10 mouse cellular contexts compared by ENCODE assay signal in the genomic region with DNA sequence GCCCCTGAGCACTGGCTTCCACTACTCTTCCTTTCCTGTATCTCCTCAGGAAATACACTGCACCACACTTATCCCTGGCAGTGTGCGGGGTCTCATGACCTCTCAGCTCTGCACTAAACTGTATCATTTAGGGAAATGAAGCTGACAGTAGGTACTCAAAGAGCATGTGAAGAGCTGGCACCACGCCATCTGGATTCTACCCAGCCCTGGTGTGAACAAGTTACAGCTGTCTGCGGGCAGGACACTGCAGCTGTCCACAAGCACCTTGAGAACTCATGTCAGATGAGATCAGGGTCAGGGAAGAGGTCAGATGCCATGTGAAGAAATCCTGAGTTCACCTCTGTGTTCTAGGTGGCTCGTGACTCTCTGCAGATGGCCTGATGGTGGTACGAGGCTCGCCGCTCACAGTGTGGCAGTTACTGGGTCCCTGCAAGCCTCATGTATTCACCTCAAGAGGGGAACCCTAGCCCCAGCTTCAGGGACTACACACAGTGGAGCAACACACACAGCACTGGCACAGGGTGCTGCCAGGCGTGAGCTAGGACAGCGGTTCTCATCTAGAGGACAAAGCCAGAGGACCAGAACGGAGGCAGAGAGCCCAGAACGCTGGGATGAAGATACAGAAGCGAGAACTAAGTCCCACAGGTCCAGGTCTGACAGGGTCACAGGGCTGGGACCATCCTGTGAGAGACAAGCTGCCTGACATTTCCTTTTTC. TPM values are rescaled to one million over a fixed set of nuclear protein-coding genes. Genes with fewer than 3 reads are reported as not detected.
DNase-seq lines count a peak whose midpoint lies in the region; ATAC-seq and TF ChIP-seq lines count a peak whose summit lies in the region.
"Had no signal": no experiment of that assay in that cellular context is flagged by ENCODE, and none has a peak within 500 bp of the region (broad histone marks: within the 10 kb centered on the region; RNA-seq: fewer than 3 reads in every experiment).

No protein-coding gene starts in this region.

- H3K36me3 ChIP-seq in hindbrain, postnatal 0 days (ENCODE audit: insufficient read depth, low read length): no peaks in the 10 kb centered on the region; the same call in 1 of the 2 replicates
- H3K36me3 ChIP-seq in hindbrain, embryonic 10.5 days: peaks cover 62% of the 10 kb centered on the region
- H3K36me3 ChIP-seq in heart, embryonic 15.5 days: no peaks in the 10 kb centered on the region
- H3K36me3 ChIP-seq in midbrain, embryonic 14.5 days (ENCODE audit: control insufficient read depth, insufficient read depth, low read length): peaks cover 24% of the 10 kb centered on the region

- no peak for ATAC-seq in hindbrain, postnatal 0 days
- peak; percentile 8; the same call in 1 of the 2 replicates for ATAC-seq in heart, embryonic 15.5 days (replicated peaks; ENCODE audit: insufficient number of reproducible peaks, insufficient read depth, low FRiP score, low read depth)
- ATAC-seq in midbrain, embryonic 14.5 days (ENCODE audit: low FRiP score, low TSS enrichment): no peak
- ATAC-seq in monocyte, adult 5-6 weeks (replicated peaks; ENCODE audit: insufficient number of reproducible peaks, low FRiP score, low TSS enrichment, poor library complexity, severe bottlenecking): no peak
- no peak for ATAC-seq in frontal cortex, adult (ENCODE audit: low TSS enrichment)

- no peak overlapping the region for H3K9ac ChIP-seq in hindbrain, postnatal 0 days (replicated peaks; ENCODE audit: low read length)
- no peak overlapping the region for H3K9ac ChIP-seq in heart, embryonic 15.5 days
- H3K9ac ChIP-seq in midbrain, embryonic 14.5 days (replicated peaks; ENCODE audit: low read length): no peak overlapping the region
- H3K9ac ChIP-seq: limb, embryonic 15.5 days had no signal

- H3K9me3 ChIP-seq in hindbrain, postnatal 0 days (ENCODE audit: low read length): no peaks in the 10 kb centered on the region
- no peaks in the 10 kb centered on the region for H3K9me3 ChIP-seq in hindbrain, embryonic 10.5 days
- no peaks in the 10 kb centered on the region for H3K9me3 ChIP-seq in heart, embryonic 15.5 days (replicated peaks)
- H3K9me3 ChIP-seq in midbrain, embryonic 14.5 days (ENCODE audit: control insufficient read depth, low read length): no peaks in the 10 kb centered on the region
- H3K9me3 ChIP-seq: limb, embryonic 15.5 days had no signal

- WGBS in hindbrain, postnatal 0 days: 77% methylated on average over 12 of the region's 12 CpGs
- 90% methylated on average over 12 of the region's 12 CpGs for WGBS in hindbrain, embryonic 10.5 days
- WGBS in heart, embryonic 15.5 days: 57% methylated on average over 12 of the region's 12 CpGs
- 92% methylated on average over 12 of the region's 12 CpGs for WGBS in midbrain, embryonic 14.5 days

- no peaks in the 10 kb centered on the region for H3K27me3 ChIP-seq in hindbrain, postnatal 0 days (ENCODE audit: insufficient read depth, low read length)
- H3K27me3 ChIP-seq in hindbrain, embryonic 10.5 days (ENCODE audit: insufficient read depth, poor library complexity, severe bottlenecking): no peaks in the 10 kb centered on the region
- H3K27me3 ChIP-seq in heart, embryonic 15.5 days: no peaks in the 10 kb centered on the region
- no peaks in the 10 kb centered on the region for H3K27me3 ChIP-seq in midbrain, embryonic 14.5 days (ENCODE audit: control insufficient read depth, insufficient read depth, low read length)
- H3K27me3 ChIP-seq: limb, embryonic 15.5 days had no signal

- TF ChIP-seq CTCF in hindbrain, postnatal 0 days (IDR thresholded peaks at IDR 0.05; ENCODE audit: low read depth): no peak

- H3K4me1 ChIP-seq in hindbrain, postnatal 0 days (ENCODE audit: insufficient read depth, low read length): peaks cover 24% of the 10 kb centered on the region
- H3K4me1 ChIP-seq in hindbrain, embryonic 10.5 days (replicated peaks): peaks cover 25% of the 10 kb centered on the region
- peaks cover 54% of the 10 kb centered on the region for H3K4me1 ChIP-seq in heart, embryonic 15.5 days (replicated peaks)
- peaks cover 3% of the 10 kb centered on the region; the same call in 1 of the 2 replicates for H3K4me1 ChIP-seq in midbrain, embryonic 14.5 days (ENCODE audit: control insufficient read depth, insufficient read depth, low read length)

- no peak overlapping the region for H3K4me2 ChIP-seq in hindbrain, postnatal 0 days (ENCODE audit: low read depth, low read length)
- H3K4me2 ChIP-seq in heart, embryonic 15.5 days: peak overlapping the region; percentile 17; the same call in 1 of the 2 replicates
- no peak overlapping the region for H3K4me2 ChIP-seq in midbrain, embryonic 14.5 days (ENCODE audit: low read length)
- H3K4me2 ChIP-seq: limb, embryonic 15.5 days had no signal

- H3K4me3 ChIP-seq in hindbrain, postnatal 0 days (ENCODE audit: low read length): no peak overlapping the region
- H3K4me3 ChIP-seq in hindbrain, embryonic 10.5 days: no peak overlapping the region
- H3K4me3 ChIP-seq in heart, embryonic 15.5 days: no peak overlapping the region
- H3K4me3 ChIP-seq in midbrain, embryonic 14.5 days (replicated peaks; ENCODE audit: low read depth, low read length): no peak overlapping the region
- H3K4me3 ChIP-seq: limb, embryonic 15.5 days had no signal

- no peak overlapping the region for H3K27ac ChIP-seq in hindbrain, postnatal 0 days
- H3K27ac ChIP-seq in hindbrain, embryonic 10.5 days: no peak overlapping the region
- peak overlapping the region; percentile 79 for H3K27ac ChIP-seq in heart, embryonic 15.5 days
- no peak overlapping the region for H3K27ac ChIP-seq in midbrain, embryonic 14.5 days (replicated peaks; ENCODE audit: low read depth, low read length)

- peak; percentile 38 for DNase-seq in hindbrain, postnatal 0 days (ENCODE audit: low spot score)
- no peak for DNase-seq in hindbrain, embryonic 10.5 days (ENCODE audit: low spot score)
- DNase-seq in adrenal gland, adult 8-10 months: peak; percentile 63
- peak; percentile 46 to 62 for DNase-seq in lung, adult 18-20 months
- DNase-seq in midbrain, embryonic 14.5 days: no peak
- DNase-seq: gastrocnemius, postnatal 36 days had no signal

RNA-seq across cellular contexts. Expression of a gene that starts 30.8 kb away (rescaled TPM):
- total RNA-seq in hindbrain, postnatal 0 days (2014; rRNA removed): 274 and 288 TPM in 2 replicates
- 346 and 360 TPM in 2 replicates for polyA plus RNA-seq in hindbrain, postnatal 0 days (2015; fragmentation: Nextera tagmentation; extraction: Ambion mirVana)
- 222 and 268 TPM in 2 replicates for polyA plus RNA-seq in hindbrain, embryonic 10.5 days (2016; fragmentation: Nextera tagmentation; extraction: Ambion mirVana)
- 100 to 1,000 TPM; 167 to 214 (median 191) TPM for total RNA-seq in adrenal gland, adult 8-10 months (2022)
- 189 and 199 TPM in 2 replicates for polyA plus RNA-seq in heart, embryonic 15.5 days (2015; fragmentation: Nextera tagmentation; extraction: Ambion mirVana)
- 440 and 461 TPM in 2 replicates for polyA plus RNA-seq in midbrain, embryonic 14.5 days (2014; fragmentation: Nextera tagmentation; extraction: Ambion mirVana)
- 141 to 166 TPM (median 161 TPM) in 3 replicates for total RNA-seq in monocyte, adult 5-6 weeks (2017)

RNA-seq across cellular contexts. Expression of a gene that starts 31.7 kb away (rescaled TPM):
- 66.4 and 66.5 TPM in 2 replicates for total RNA-seq in hindbrain, postnatal 0 days (2014; rRNA removed)
- 13.9 and 14.3 TPM in 2 replicates for polyA plus RNA-seq in hindbrain, postnatal 0 days (2015; fragmentation: Nextera tagmentation; extraction: Ambion mirVana)
- 14.6 and 17.3 TPM in 2 replicates for polyA plus RNA-seq in hindbrain, embryonic 10.5 days (2016; fragmentation: Nextera tagmentation; extraction: Ambion mirVana)
- total RNA-seq in adrenal gland, adult 8-10 months (2022): 10 to 100 TPM; 38.8 to 62.5 (median 51.0) TPM
- polyA plus RNA-seq in heart, embryonic 15.5 days (2015; fragmentation: Nextera tagmentation; extraction: Ambion mirVana): 7.8 and 8.8 TPM in 2 replicates
- polyA plus RNA-seq in midbrain, embryonic 14.5 days (2014; fragmentation: Nextera tagmentation; extraction: Ambion mirVana): 39.0 and 43.4 TPM in 2 replicates
- total RNA-seq in monocyte, adult 5-6 weeks (2017): 0.19 to 0.21 TPM in 2 of 3 replicates, not detected in the other

RNA-seq across cellular contexts. Expression of a gene that starts 42.4 kb away (rescaled TPM):
- total RNA-seq in hindbrain, postnatal 0 days (2014; rRNA removed): 70.4 and 77.4 TPM in 2 replicates
- 33.2 and 34.9 TPM in 2 replicates for polyA plus RNA-seq in hindbrain, postnatal 0 days (2015; fragmentation: Nextera tagmentation; extraction: Ambion mirVana)
- 16.7 and 18.8 TPM in 2 replicates for polyA plus RNA-seq in hindbrain, embryonic 10.5 days (2016; fragmentation: Nextera tagmentation; extraction: Ambion mirVana)
- total RNA-seq in adrenal gland, adult 8-10 months (2022): 10 to 100 TPM; 33.4 to 52.9 (median 41.8) TPM
- polyA plus RNA-seq in heart, embryonic 15.5 days (2015; fragmentation: Nextera tagmentation; extraction: Ambion mirVana): 9.8 and 13.1 TPM in 2 replicates
- 26.7 and 33.5 TPM in 2 replicates for polyA plus RNA-seq in midbrain, embryonic 14.5 days (2014; fragmentation: Nextera tagmentation; extraction: Ambion mirVana)
- 3.8 to 7.4 TPM (median 5.3 TPM) in 3 replicates for total RNA-seq in monocyte, adult 5-6 weeks (2017)

Comparison
In these comparisons a context has a peak if more than half of its experiments do, and no peak if none do; other contexts are left out.
1. DNase-seq: peak in hindbrain, postnatal 0 days (single experiment), adrenal gland, adult 8-10 months (single experiment) and lung, adult 18-20 months (2 of 2); none in hindbrain, embryonic 10.5 days (single experiment) and midbrain, embryonic 14.5 days (single experiment).